Mouse (Mus musculus): ENCODE results near the gene Nup160. TPM values are rescaled to one million over a fixed set of nuclear protein-coding genes. Genes with fewer than 3 reads are reported as not detected.

Nup160 gene
- polyA plus RNA-seq, 1 experiment: 22.7 TPM

- 94% methylated on average over 10 of the region's 10 CpGs for WGBS
- TF ChIP-seq POLR2A (IDR thresholded peaks at IDR 0.05; ENCODE audit: control insufficient read depth, extremely low read depth, insufficient read depth, low read length, poor library complexity) (no peak), CTCF (IDR thresholded peaks at IDR 0.05; ENCODE audit: borderline replicate concordance, control insufficient read depth, extremely low read depth, insufficient read depth, low read length, poor library complexity) (no peak)
- H3K27me3 ChIP-seq (ENCODE audit: control insufficient read depth, insufficient read depth, low read length): no peaks in the 10 kb centered on the region
- no peak overlapping the region for H3K4me3 ChIP-seq (ENCODE audit: control insufficient read depth, insufficient read depth, low read length)
- H3K4me1 ChIP-seq (replicated peaks; ENCODE audit: control insufficient read depth, insufficient read depth, low read length): peaks cover 8% of the 10 kb centered on the region
- H3K36me3 ChIP-seq (ENCODE audit: control insufficient read depth, insufficient read depth, low read length): peaks cover 11% of the 10 kb centered on the region
- no peak overlapping the region for H3K27ac ChIP-seq (ENCODE audit: control insufficient read depth, insufficient read depth, low read length)
- no peak for DNase-seq
Observed at GRCm38 (mm10) chr2:90747131-90747530, 70.1 kb downstream of the Nup160 start.

DNA sequence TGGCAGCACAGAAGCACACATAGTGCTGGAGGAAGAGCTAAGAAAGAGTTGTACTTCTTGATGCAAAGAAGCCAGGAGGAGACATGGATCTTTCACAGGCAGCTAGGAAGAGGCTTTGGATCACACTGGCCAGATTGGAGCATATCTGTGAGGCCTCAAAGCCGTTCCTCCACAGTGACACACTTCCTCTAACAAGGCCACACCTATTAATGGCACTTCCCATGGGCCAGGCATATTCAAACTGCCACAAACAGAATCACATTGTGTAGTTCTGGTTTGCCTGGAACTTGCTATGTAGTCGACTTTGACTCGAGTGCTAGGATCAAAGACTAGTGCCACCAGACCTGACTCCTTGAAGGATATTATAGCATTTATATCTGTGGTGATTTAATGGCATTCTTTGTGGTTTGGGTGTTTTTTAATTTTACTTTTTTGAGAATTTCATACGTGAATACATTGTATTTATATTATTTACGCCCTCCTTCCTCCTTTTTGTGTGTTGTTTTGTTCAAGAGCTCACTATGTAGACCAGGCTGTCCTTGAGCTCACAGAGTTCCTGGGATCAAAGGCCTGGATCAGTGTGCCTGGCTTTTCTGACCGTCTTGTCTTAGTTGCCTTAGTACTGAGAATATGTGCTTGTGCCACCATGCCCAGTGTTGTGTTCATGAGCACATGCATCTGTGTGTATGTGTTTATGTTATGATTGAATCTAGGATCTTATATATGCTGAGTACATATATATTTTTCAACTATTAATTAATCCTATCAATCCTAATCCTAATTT, 72.9 kb downstream of the Nup160 start:
- Histone ChIP-seq H3K4me3 (ENCODE audit: control insufficient read depth, insufficient read depth, low read length) (no peak overlapping the region), H3K27me3 (ENCODE audit: control insufficient read depth, insufficient read depth, low read length) (no peaks in the 10 kb centered on the region), H3K27ac (ENCODE audit: control insufficient read depth, insufficient read depth, low read length) (no peak overlapping the region), H3K36me3 (ENCODE audit: control insufficient read depth, insufficient read depth, low read length) (peaks cover 39% of the 10 kb centered on the region), H3K4me1 (replicated peaks; ENCODE audit: control insufficient read depth, insufficient read depth, low read length) (peaks cover 8% of the 10 kb centered on the region)
- DNase-seq: no peak
- TF ChIP-seq CTCF (IDR thresholded peaks at IDR 0.05; ENCODE audit: borderline replicate concordance, control insufficient read depth, extremely low read depth, insufficient read depth, low read length, poor library complexity) (no peak), POLR2A (IDR thresholded peaks at IDR 0.05; ENCODE audit: control insufficient read depth, extremely low read depth, insufficient read depth, low read length, poor library complexity) (no peak)
- WGBS: 72% methylated on average over 6 of the region's 6 CpGs

DNA sequence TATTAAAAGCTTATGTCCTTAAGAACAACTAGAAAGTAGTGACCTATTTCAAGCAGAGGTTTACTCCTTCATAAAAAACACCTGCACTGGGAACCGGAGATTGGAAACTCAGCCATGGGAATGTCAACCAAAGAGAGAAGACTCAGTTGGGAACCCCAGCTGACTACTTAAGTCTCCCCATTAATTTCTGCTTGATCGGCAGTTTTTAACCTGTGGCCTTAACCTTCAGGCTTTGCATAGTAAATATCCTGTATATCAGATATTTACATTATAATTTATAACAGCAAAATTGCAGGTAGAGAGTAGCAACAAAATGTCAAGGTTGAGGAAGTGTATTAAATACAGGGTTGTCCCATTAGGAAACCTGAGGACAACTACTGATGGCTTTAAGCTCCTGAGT, 76.5 kb downstream of the Nup160 start:
- no peak overlapping the region for H3K4me3 ChIP-seq (ENCODE audit: control insufficient read depth, insufficient read depth, low read length)
- H3K4me1 ChIP-seq (replicated peaks; ENCODE audit: control insufficient read depth, insufficient read depth, low read length): peaks cover 2% of the 10 kb centered on the region
- WGBS: 99% methylated on average over 2 of the region's 2 CpGs
- DNase-seq: no peak
- no peak overlapping the region for H3K27ac ChIP-seq (ENCODE audit: control insufficient read depth, insufficient read depth, low read length)
- peaks cover 76% of the 10 kb centered on the region for H3K36me3 ChIP-seq (ENCODE audit: control insufficient read depth, insufficient read depth, low read length)
- TF ChIP-seq CTCF (IDR thresholded peaks at IDR 0.05; ENCODE audit: borderline replicate concordance, control insufficient read depth, extremely low read depth, insufficient read depth, low read length, poor library complexity) (no peak), POLR2A (IDR thresholded peaks at IDR 0.05; ENCODE audit: control insufficient read depth, extremely low read depth, insufficient read depth, low read length, poor library complexity) (no peak)
- H3K27me3 ChIP-seq (ENCODE audit: control insufficient read depth, insufficient read depth, low read length): no peaks in the 10 kb centered on the region

- WGBS: 100% methylated on average over 3 of the region's 3 CpGs
- Histone ChIP-seq H3K27ac (ENCODE audit: control insufficient read depth, insufficient read depth, low read length) (no peak overlapping the region), H3K27me3 (ENCODE audit: control insufficient read depth, insufficient read depth, low read length) (no peaks in the 10 kb centered on the region), H3K4me3 (ENCODE audit: control insufficient read depth, insufficient read depth, low read length) (no peak overlapping the region), H3K4me1 (replicated peaks; ENCODE audit: control insufficient read depth, insufficient read depth, low read length) (peaks cover 2% of the 10 kb centered on the region), H3K36me3 (ENCODE audit: control insufficient read depth, insufficient read depth, low read length) (peaks cover 82% of the 10 kb centered on the region)
- TF ChIP-seq POLR2A (IDR thresholded peaks at IDR 0.05; ENCODE audit: control insufficient read depth, extremely low read depth, insufficient read depth, low read length, poor library complexity) (no peak), CTCF (IDR thresholded peaks at IDR 0.05; ENCODE audit: borderline replicate concordance, control insufficient read depth, extremely low read depth, insufficient read depth, low read length, poor library complexity) (no peak)
- no peak for DNase-seq
Observed at GRCm38 (mm10) chr2:90754188-90754587, 77.2 kb downstream of the Nup160 start.

DNA sequence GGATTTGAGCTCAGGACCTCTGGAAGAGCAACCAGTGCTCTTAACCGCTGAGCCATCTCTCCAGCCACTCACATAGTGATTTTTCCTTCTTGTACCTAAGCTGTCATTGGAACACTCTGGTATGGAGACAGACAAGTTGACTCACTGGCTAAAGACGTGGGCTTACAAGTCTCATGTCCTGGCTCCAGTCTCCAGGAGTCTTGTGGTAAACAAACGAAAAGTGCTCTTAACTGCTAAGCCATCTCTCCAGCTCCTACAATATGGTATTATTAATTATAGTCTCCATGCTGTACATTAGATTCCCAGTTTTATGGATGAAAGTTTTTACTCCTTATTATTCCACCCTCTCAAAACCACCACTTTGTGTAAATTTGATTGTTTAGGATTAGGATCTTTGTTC, 88.1 kb downstream of the Nup160 start:
- TF ChIP-seq POLR2A (IDR thresholded peaks at IDR 0.05; ENCODE audit: control insufficient read depth, extremely low read depth, insufficient read depth, low read length, poor library complexity) (no peak), CTCF (IDR thresholded peaks at IDR 0.05; ENCODE audit: borderline replicate concordance, control insufficient read depth, extremely low read depth, insufficient read depth, low read length, poor library complexity) (no peak)
- no peak for DNase-seq
- Histone ChIP-seq H3K27me3 (ENCODE audit: control insufficient read depth, insufficient read depth, low read length) (no peaks in the 10 kb centered on the region), H3K36me3 (ENCODE audit: control insufficient read depth, insufficient read depth, low read length) (peaks cover 90% of the 10 kb centered on the region), H3K4me3 (ENCODE audit: control insufficient read depth, insufficient read depth, low read length) (no peak overlapping the region), H3K4me1 (replicated peaks; ENCODE audit: control insufficient read depth, insufficient read depth, low read length) (no peaks in the 10 kb centered on the region), H3K27ac (ENCODE audit: control insufficient read depth, insufficient read depth, low read length) (no peak overlapping the region)
- WGBS: 98% methylated on average over 3 of the region's 3 CpGs

GRCm38 (mm10) chr2:90781323-90781722, 104.3 kb downstream of the Nup160 start:
- 62% methylated on average over 3 of the region's 3 CpGs for WGBS
- TF ChIP-seq CTCF (IDR thresholded peaks at IDR 0.05; ENCODE audit: borderline replicate concordance, control insufficient read depth, extremely low read depth, insufficient read depth, low read length, poor library complexity) (no peak), POLR2A (IDR thresholded peaks at IDR 0.05; ENCODE audit: control insufficient read depth, extremely low read depth, insufficient read depth, low read length, poor library complexity) (no peak)
- Histone ChIP-seq H3K27me3 (ENCODE audit: control insufficient read depth, insufficient read depth, low read length) (no peaks in the 10 kb centered on the region; the same call in 1 of the 2 replicates), H3K4me1 (replicated peaks; ENCODE audit: control insufficient read depth, insufficient read depth, low read length) (0 out of 2 replicates have a peak, but pooled peaks cover 3% of the 10 kb centered on the region), H3K27ac (ENCODE audit: control insufficient read depth, insufficient read depth, low read length) (no peak overlapping the region), H3K4me3 (ENCODE audit: control insufficient read depth, insufficient read depth, low read length) (no peak overlapping the region), H3K36me3 (ENCODE audit: control insufficient read depth, insufficient read depth, low read length) (peaks cover 41% of the 10 kb centered on the region)
- no peak for DNase-seq
